Mouse (Mus musculus): ENCODE measurements around the gene Cactin. TPM values are rescaled to one million over a fixed set of nuclear protein-coding genes. Genes with fewer than 3 reads are reported as not detected.

Cactin gene
- polyA plus RNA-seq, 1 experiment = 29.2 TPM

GRCm38 (mm10) chr10:81325176-81325575, 4.3 kb downstream of the Cactin start:
- no peak overlapping the region for H3K4me3 ChIP-seq (ENCODE audit: low read depth, low read length)
- no peak overlapping the region for H3K27ac ChIP-seq (ENCODE audit: insufficient read depth, low read depth, low read length)
- TF ChIP-seq POLR2A (IDR thresholded peaks at IDR 0.05; ENCODE audit: low read depth, low read length) = no peak
- TF ChIP-seq CTCF (IDR thresholded peaks at IDR 0.05; ENCODE audit: extremely low read depth, insufficient read length, insufficient replicate concordance, low read depth, low read length) = no peak
- peaks cover 49% of the 10 kb centered on the region for H3K36me3 ChIP-seq (ENCODE audit: control insufficient read depth, insufficient read depth, low read length)
- 94% methylated on average over 21 of the region's 21 CpGs for WGBS
- H3K4me1 ChIP-seq (ENCODE audit: control insufficient read depth, insufficient read depth, insufficient read length, low read length) = peaks cover 8% of the 10 kb centered on the region
- no peaks in the 10 kb centered on the region for H3K27me3 ChIP-seq (ENCODE audit: control insufficient read depth, insufficient read depth, low read length)

DNA sequence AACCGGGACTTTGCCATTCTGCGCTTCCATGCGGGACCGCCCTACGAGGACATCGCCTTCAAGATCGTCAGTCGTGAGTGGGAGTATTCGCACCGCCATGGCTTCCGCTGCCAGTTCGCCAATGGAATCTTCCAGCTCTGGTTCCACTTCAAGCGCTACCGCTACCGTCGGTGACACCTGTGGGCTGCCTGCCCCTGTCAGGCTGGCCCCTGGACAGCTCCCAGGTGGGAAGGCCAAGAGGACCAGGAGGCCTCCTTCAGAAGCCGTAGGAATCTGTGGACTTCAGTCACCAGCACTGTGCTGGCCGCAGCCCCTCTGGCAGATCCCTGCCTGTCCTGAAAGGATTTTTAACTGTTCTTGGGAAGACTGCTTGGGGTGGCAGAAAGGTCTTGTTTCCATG, 4.9 kb downstream of the Cactin start:
- 91% methylated on average over 18 of the region's 18 CpGs for WGBS
- H3K36me3 ChIP-seq (ENCODE audit: control insufficient read depth, insufficient read depth, low read length) = peaks cover 49% of the 10 kb centered on the region
- no peak overlapping the region for H3K4me3 ChIP-seq (ENCODE audit: low read depth, low read length)

GRCm38 (mm10) chr10:81326858-81327257, 6.0 kb downstream of the Cactin start:
- 75% methylated on average over 6 of the region's 6 CpGs for WGBS
- TF ChIP-seq CTCF (IDR thresholded peaks at IDR 0.05; ENCODE audit: extremely low read depth, insufficient read length, insufficient replicate concordance, low read depth, low read length) = no peak
- no peak for TF ChIP-seq POLR2A (IDR thresholded peaks at IDR 0.05; ENCODE audit: low read depth, low read length)
- Histone ChIP-seq H3K4me3 (ENCODE audit: low read depth, low read length) (no peak overlapping the region), H3K27ac (ENCODE audit: insufficient read depth, low read depth, low read length) (no peak overlapping the region), H3K36me3 (ENCODE audit: control insufficient read depth, insufficient read depth, low read length) (peaks cover 49% of the 10 kb centered on the region), H3K27me3 (ENCODE audit: control insufficient read depth, insufficient read depth, low read length) (no peaks in the 10 kb centered on the region), H3K4me1 (ENCODE audit: control insufficient read depth, insufficient read depth, insufficient read length, low read length) (peaks cover 12% of the 10 kb centered on the region)

More for the DNA sequence above, 4.9 kb downstream of the Cactin start:
- H3K4me1 ChIP-seq (ENCODE audit: control insufficient read depth, insufficient read depth, insufficient read length, low read length) = peaks cover 10% of the 10 kb centered on the region
- no peaks in the 10 kb centered on the region for H3K27me3 ChIP-seq (ENCODE audit: control insufficient read depth, insufficient read depth, low read length)
- no peak overlapping the region for H3K27ac ChIP-seq (ENCODE audit: insufficient read depth, low read depth, low read length)
- no peak for TF ChIP-seq CTCF (IDR thresholded peaks at IDR 0.05; ENCODE audit: extremely low read depth, insufficient read length, insufficient replicate concordance, low read depth, low read length)
- TF ChIP-seq POLR2A (IDR thresholded peaks at IDR 0.05; ENCODE audit: low read depth, low read length) = no peak

- peaks cover 9% of the 10 kb centered on the region for H3K27me3 ChIP-seq (ENCODE audit: control insufficient read depth, insufficient read depth, low read length)
- H3K4me3 ChIP-seq (ENCODE audit: low read depth, low read length) = no peak overlapping the region
- 41% methylated on average over 2 of the region's 2 CpGs for WGBS
- H3K36me3 ChIP-seq (ENCODE audit: control insufficient read depth, insufficient read depth, low read length) = peaks cover 42% of the 10 kb centered on the region
- H3K27ac ChIP-seq (ENCODE audit: insufficient read depth, low read depth, low read length) = no peak overlapping the region
- peaks cover 12% of the 10 kb centered on the region for H3K4me1 ChIP-seq (ENCODE audit: control insufficient read depth, insufficient read depth, insufficient read length, low read length)
- no peak for TF ChIP-seq POLR2A (IDR thresholded peaks at IDR 0.05; ENCODE audit: low read depth, low read length)
- TF ChIP-seq CTCF (IDR thresholded peaks at IDR 0.05; ENCODE audit: extremely low read depth, insufficient read length, insufficient replicate concordance, low read depth, low read length) = no peak
Observed at GRCm38 (mm10) chr10:81327959-81328358, 7.1 kb downstream of the Cactin start.

GRCm38 (mm10) chr10:81328386-81328785, 7.5 kb downstream of the Cactin start, which contains the start of gene Tbxa2r:
TSS of gene Tbxa2r (plus strand) at chr10:81328731.
- WGBS = 15% methylated on average over 10 of the region's 10 CpGs
- TF ChIP-seq CTCF (IDR thresholded peaks at IDR 0.05; ENCODE audit: extremely low read depth, insufficient read length, insufficient replicate concordance, low read depth, low read length) = no peak
- TF ChIP-seq POLR2A (IDR thresholded peaks at IDR 0.05; ENCODE audit: low read depth, low read length) = no peak
- peaks cover 39% of the 10 kb centered on the region for H3K36me3 ChIP-seq (ENCODE audit: control insufficient read depth, insufficient read depth, low read length)
- H3K4me3 ChIP-seq (ENCODE audit: low read depth, low read length) = peak within 1 kb of the TSS; percentile 16
- H3K27me3 ChIP-seq (ENCODE audit: control insufficient read depth, insufficient read depth, low read length) = peaks cover 11% of the 10 kb centered on the region
- H3K4me1 ChIP-seq (ENCODE audit: control insufficient read depth, insufficient read depth, insufficient read length, low read length) = peaks cover 12% of the 10 kb centered on the region
- peak within 1 kb of the TSS; percentile 62 for H3K27ac ChIP-seq (ENCODE audit: insufficient read depth, low read depth, low read length)

DNA sequence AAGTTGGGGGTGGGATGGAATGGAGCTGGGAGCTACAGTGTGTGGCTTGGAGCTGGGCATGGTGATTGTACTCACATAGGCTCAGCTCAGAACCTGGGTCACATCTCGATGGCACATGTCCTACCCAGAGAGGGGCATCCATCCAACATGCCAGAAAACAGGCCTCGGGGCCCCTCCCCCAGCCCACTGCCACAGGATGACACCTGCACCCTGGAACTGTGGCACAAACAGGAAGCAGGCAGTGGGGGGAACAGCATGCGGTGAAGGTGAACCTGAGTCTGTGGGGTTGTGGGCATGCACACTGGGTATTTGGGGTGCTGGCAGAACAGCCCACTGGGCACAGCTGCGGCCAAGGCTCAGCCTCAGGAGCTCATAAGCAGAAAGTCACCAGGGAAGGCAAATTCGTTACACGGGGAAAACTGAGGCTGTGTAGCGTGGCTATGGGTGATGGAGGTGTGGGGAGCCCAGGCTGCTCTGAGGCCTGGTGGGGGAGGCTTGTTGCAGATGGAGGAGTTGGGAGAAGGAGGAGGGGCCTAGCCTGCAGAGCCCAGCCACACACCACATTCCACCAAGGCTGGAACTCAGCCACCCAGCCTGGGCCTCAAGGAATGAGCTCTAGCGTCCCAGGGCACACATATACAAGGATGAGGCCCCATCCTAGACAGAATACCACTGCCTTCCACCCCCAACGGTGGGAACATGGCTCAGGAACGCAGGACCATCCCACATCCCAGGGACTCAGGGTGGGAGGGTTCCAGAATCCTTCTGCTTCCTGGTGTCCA, 8.5 kb downstream of the Cactin start:
- peaks cover 12% of the 10 kb centered on the region for H3K4me1 ChIP-seq (ENCODE audit: control insufficient read depth, insufficient read depth, insufficient read length, low read length)
- peak overlapping the region; percentile 62 for H3K27ac ChIP-seq (ENCODE audit: insufficient read depth, low read depth, low read length)
- H3K27me3 ChIP-seq (ENCODE audit: control insufficient read depth, insufficient read depth, low read length) = peaks cover 11% of the 10 kb centered on the region
- WGBS = 68% methylated on average over 10 of the region's 10 CpGs
- H3K4me3 ChIP-seq (ENCODE audit: low read depth, low read length) = peak overlapping the region; percentile 16
- H3K36me3 ChIP-seq (ENCODE audit: control insufficient read depth, insufficient read depth, low read length) = peaks cover 29% of the 10 kb centered on the region
- TF ChIP-seq CTCF (IDR thresholded peaks at IDR 0.05; ENCODE audit: extremely low read depth, insufficient read length, insufficient replicate concordance, low read depth, low read length) (no peak), POLR2A (IDR thresholded peaks at IDR 0.05; ENCODE audit: low read depth, low read length) (no peak)

DNA sequence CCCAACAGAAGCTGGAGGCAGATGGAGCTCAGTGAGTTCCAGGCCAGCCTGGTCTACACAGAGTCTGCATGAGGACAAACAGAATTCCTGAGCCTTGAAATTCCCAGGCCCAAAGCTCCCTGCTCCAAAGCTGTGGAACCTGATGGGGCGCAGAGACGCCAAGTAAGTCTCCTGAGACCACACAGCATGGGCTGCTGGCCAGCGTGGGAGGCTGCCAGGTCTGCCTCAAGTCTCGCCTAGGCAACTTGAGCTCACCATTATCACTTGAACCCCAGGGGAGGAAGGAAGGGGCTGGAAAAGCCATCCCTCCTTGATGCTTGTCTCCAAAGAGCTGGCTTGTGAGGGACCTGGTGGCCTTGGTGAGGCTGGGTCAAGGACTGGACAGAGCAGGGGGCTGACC, 9.1 kb downstream of the Cactin start:
- peaks cover 11% of the 10 kb centered on the region for H3K27me3 ChIP-seq (ENCODE audit: control insufficient read depth, insufficient read depth, low read length)
- H3K27ac ChIP-seq (ENCODE audit: insufficient read depth, low read depth, low read length) = peak overlapping the region; percentile 62
- H3K36me3 ChIP-seq (ENCODE audit: control insufficient read depth, insufficient read depth, low read length) = peaks cover 22% of the 10 kb centered on the region
- no peak for TF ChIP-seq POLR2A (IDR thresholded peaks at IDR 0.05; ENCODE audit: low read depth, low read length)
- no peak for TF ChIP-seq CTCF (IDR thresholded peaks at IDR 0.05; ENCODE audit: extremely low read depth, insufficient read length, insufficient replicate concordance, low read depth, low read length)
- WGBS = 73% methylated on average over 4 of the region's 4 CpGs
- H3K4me3 ChIP-seq (ENCODE audit: low read depth, low read length) = no peak overlapping the region
- peaks cover 12% of the 10 kb centered on the region for H3K4me1 ChIP-seq (ENCODE audit: control insufficient read depth, insufficient read depth, insufficient read length, low read length)
